Mouse (Mus musculus) testis, adult 2 months (tissue): ENCODE measurements around the gene Mfsd10.

Experiments used
- CTCF ChIP-seq: fragments of 200-500 bp; IDR thresholded peaks from 2 replicates; pipeline ENCODE4 v1.5.1; 2012; ENCODE audit warnings: low read depth, mild to moderate bottlenecking, inconsistent platforms, low read length, moderate library complexity; ENCODE audit not compliant: control insufficient read depth, insufficient read depth, insufficient replicate concordance
- POLR2A ChIP-seq: fragments of 200-500 bp; IDR thresholded peaks from 2 replicates; pipeline ENCODE4 v1.6.1; 2012; ENCODE audit warnings: low read depth, mild to moderate bottlenecking, inconsistent platforms, low read length, moderate library complexity; ENCODE audit not compliant: control insufficient read depth

DNA sequence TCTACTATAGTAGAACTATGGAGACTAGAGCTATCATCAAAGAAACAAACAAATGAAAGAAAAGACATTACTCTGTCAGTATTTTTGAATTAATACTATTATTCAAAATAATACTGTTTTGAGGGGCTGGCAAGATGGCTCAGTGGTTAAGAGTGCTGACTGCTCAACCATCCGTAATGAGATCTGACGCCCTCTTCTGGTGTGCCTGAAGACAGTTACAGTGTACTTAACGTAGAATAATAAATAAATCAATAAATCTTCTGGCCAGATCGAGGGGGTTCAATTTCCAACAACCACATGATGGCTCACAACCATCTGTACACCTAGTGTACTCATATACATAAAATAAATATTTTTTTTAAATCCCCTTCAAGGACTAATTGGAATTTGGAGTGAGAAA lies 24.9 kb upstream of the Mfsd10 start:
- TF ChIP-seq POLR2A (no peak), CTCF (no peak)
